Mouse (Mus musculus) hindbrain, embryonic 12.5 days (tissue): Measurements from ENCODE around the gene Sar1b. TPM values are rescaled to one million over a fixed set of nuclear protein-coding genes. Genes with fewer than 3 reads are reported as not detected.

ENCODE experiments used
- ATAC-seq: fragments of 200-750 bp; cut with Nextera tagmentation; 2 replicates; pipeline ENCODE4 v1.8.0; 2017; ENCODE audit warnings: moderate TSS enrichment; ENCODE audit not compliant: low FRiP score
- H3K27ac ChIP-seq: fragments of 300-500 bp; sonication (generic); 2 replicates; pipeline ENCODE4 v1.5.1; 2016; ENCODE audit warnings: mild to moderate bottlenecking
- H3K27me3 ChIP-seq: fragments of 300-500 bp; sonication (generic); 2 replicates; pipeline ENCODE4 v1.6.1; 2016; ENCODE audit warnings: mild to moderate bottlenecking
- H3K36me3 ChIP-seq: fragments of 300-500 bp; sonication (generic); 2 replicates; pipeline ENCODE4 v1.6.1; 2016; ENCODE audit warnings: mild to moderate bottlenecking
- H3K4me1 ChIP-seq: fragments of 300-500 bp; sonication (generic); 2 replicates; pipeline ENCODE4 v1.6.1; 2016
- H3K4me2 ChIP-seq: fragments of 300-500 bp; sonication (generic); replicated peaks from 2 replicates; pipeline ENCODE4 v1.6.1; 2016; ENCODE audit warnings: mild to moderate bottlenecking
- H3K4me3 ChIP-seq: fragments of 300-500 bp; sonication (generic); 2 replicates; pipeline ENCODE4 v1.5.1; 2016; ENCODE audit warnings: mild to moderate bottlenecking
- H3K9ac ChIP-seq: fragments of 300-500 bp; sonication (generic); 2 replicates; pipeline ENCODE4 v1.6.1; 2016; ENCODE audit warnings: mild to moderate bottlenecking, moderate library complexity
- H3K9me3 ChIP-seq: fragments of 300-500 bp; sonication (generic); replicated peaks from 2 replicates; pipeline ENCODE4 v1.6.1; 2016; ENCODE audit warnings: mild to moderate bottlenecking
- WGBS: fragments of 180-500 bp; shearing (Covaris S2); methylation state at CpG from one replicate; pipeline ENCODE4 v1.1.7; 2016; 5-methylcytosine and 5-hydroxymethylcytosine counted together
- polyA plus RNA-seq: library from polyadenylated mRNA; unstranded; fragments of >200 nt; fragmentation: Nextera tagmentation; extraction: Ambion mirVana; gene quantifications from 2 replicates; pipeline ENCODE4 v1.2.1, GENCODE M21; 2016

The Sar1b gene
- polyA plus RNA-seq, 1 experiment from 2014 or later = 126 TPM

GRCm38 (mm10) chr11:51819964-51820363, 56.5 kb downstream of the Sar1b start:
- ATAC-seq = no peak
- Histone ChIP-seq H3K9me3 (no peaks in the 10 kb centered on the region), H3K4me2 (no peak overlapping the region), H3K27me3 (no peaks in the 10 kb centered on the region), H3K36me3 (no peaks in the 10 kb centered on the region), H3K4me3 (no peak overlapping the region), H3K4me1 (peaks cover 11% of the 10 kb centered on the region), H3K27ac (no peak overlapping the region), H3K9ac (no peak overlapping the region)
- 68% methylated on average over 3 of the region's 3 CpGs for WGBS

DNA sequence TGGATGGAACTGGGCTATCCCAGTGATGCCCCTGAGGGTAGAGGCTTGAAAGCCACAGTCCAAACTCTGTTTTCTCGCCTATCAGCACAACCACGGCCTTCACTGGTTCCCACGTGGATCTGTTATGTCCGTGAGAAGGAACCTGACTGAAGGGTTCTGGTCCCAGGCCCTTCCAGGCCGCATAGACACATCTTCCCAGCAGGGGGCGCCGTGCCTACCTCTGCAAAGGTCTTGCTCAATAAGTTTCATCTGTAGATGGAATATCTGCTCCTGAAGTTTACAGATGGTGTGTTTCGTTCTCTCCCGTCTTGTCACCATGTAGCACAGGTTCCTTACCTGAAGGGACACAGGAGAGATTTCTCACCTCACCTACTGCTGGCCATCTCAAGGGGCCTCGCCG, 57.4 kb downstream of the Sar1b start:
- no peaks in the 10 kb centered on the region for H3K27me3 ChIP-seq
- H3K9ac ChIP-seq = no peak overlapping the region
- no peaks in the 10 kb centered on the region for H3K9me3 ChIP-seq
- H3K27ac ChIP-seq = no peak overlapping the region
- no peak overlapping the region for H3K4me2 ChIP-seq
- no peak overlapping the region for H3K4me3 ChIP-seq
- H3K36me3 ChIP-seq = no peaks in the 10 kb centered on the region
- H3K4me1 ChIP-seq = peaks cover 11% of the 10 kb centered on the region
- WGBS = 48% methylated on average over 11 of the region's 11 CpGs
- no peak for ATAC-seq

- H3K9me3 ChIP-seq = no peaks in the 10 kb centered on the region
- H3K27ac ChIP-seq = no peak overlapping the region
- H3K4me3 ChIP-seq = no peak overlapping the region
- no peaks in the 10 kb centered on the region for H3K36me3 ChIP-seq
- ATAC-seq = no peak
- H3K4me2 ChIP-seq = no peak overlapping the region
- peaks cover 11% of the 10 kb centered on the region for H3K4me1 ChIP-seq
- peak overlapping the region; percentile 27; the same call in 1 of the 2 replicates for H3K9ac ChIP-seq
- H3K27me3 ChIP-seq = no peaks in the 10 kb centered on the region
- 29% methylated on average over 4 of the region's 4 CpGs for WGBS
Measured at GRCm38 (mm10) chr11:51822736-51823135, 59.2 kb downstream of the Sar1b start.

- Histone ChIP-seq H3K4me1 (peaks cover 11% of the 10 kb centered on the region), H3K9me3 (no peaks in the 10 kb centered on the region), H3K27ac (no peak overlapping the region), H3K4me3 (no peak overlapping the region), H3K9ac (no peak overlapping the region), H3K4me2 (no peak overlapping the region), H3K36me3 (no peaks in the 10 kb centered on the region), H3K27me3 (no peaks in the 10 kb centered on the region)
- no peak for ATAC-seq
- WGBS = 49% methylated on average over 11 of the region's 11 CpGs
Measured at GRCm38 (mm10) chr11:51823271-51823670, 59.8 kb downstream of the Sar1b start.

DNA sequence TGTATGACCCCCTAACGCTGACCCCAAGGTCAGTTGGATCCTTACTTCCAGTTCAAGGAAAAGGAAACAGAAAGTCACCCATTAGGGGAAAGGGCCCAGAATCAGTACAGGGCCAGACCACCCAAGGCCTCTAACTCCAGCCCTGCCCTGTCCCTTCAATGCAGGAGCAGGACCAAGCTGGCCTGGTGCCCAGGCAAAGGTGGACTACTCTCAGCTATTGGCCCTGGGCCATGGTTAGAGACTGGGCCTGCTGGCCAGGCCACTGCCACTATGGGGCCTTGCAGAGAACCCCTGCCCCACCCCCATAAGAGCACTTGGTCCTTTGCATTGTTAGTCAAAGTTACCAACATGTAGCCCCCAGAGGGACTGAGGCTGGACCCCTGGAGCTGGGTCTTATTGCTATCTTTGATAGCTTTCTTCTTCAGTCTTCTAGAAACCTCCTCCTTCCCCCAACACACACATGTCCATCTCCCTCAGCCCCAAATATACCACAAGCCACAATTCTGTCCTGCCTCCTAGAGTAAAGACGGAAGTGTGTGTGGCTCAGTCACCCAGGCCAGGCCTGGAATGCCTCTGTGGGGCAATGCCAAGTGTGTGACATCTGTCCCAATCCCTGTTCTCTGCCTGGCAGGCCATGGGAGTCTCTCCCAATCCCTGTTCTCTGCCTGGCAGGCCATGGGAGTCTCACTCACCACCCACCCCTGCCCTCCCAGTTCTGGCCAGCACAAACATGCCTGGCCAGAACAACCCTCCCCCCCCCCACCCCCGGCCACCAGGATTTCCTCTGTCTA, 60.7 kb downstream of the Sar1b start:
- 90% methylated on average over 3 of the region's 3 CpGs for WGBS
- Histone ChIP-seq H3K27ac (no peak overlapping the region), H3K4me1 (peaks cover 11% of the 10 kb centered on the region), H3K4me3 (no peak overlapping the region), H3K9ac (no peak overlapping the region), H3K9me3 (no peaks in the 10 kb centered on the region), H3K36me3 (no peaks in the 10 kb centered on the region), H3K27me3 (no peaks in the 10 kb centered on the region), H3K4me2 (no peak overlapping the region)
- no peak for ATAC-seq

GRCm38 (mm10) chr11:51824867-51825424, 61.5 kb downstream of the Sar1b start:
- H3K4me1 ChIP-seq = peaks cover 11% of the 10 kb centered on the region
- H3K4me3 ChIP-seq = no peak overlapping the region
- H3K9me3 ChIP-seq = no peaks in the 10 kb centered on the region
- H3K27me3 ChIP-seq = no peaks in the 10 kb centered on the region
- H3K9ac ChIP-seq = no peak overlapping the region
- no peak for ATAC-seq
- H3K36me3 ChIP-seq = no peaks in the 10 kb centered on the region
- 90% methylated on average over 19 of the region's 19 CpGs for WGBS
- H3K27ac ChIP-seq = no peak overlapping the region
- H3K4me2 ChIP-seq = no peak overlapping the region

GRCm38 (mm10) chr11:51831962-51832909, 68.7 kb downstream of the Sar1b start:
- Histone ChIP-seq H3K27me3 (no peaks in the 10 kb centered on the region), H3K4me3 (no peak overlapping the region), H3K9me3 (no peaks in the 10 kb centered on the region), H3K4me2 (no peak overlapping the region), H3K36me3 (no peaks in the 10 kb centered on the region), H3K27ac (no peak overlapping the region), H3K4me1 (peaks cover 8% of the 10 kb centered on the region), H3K9ac (no peak overlapping the region)
- WGBS = 64% methylated on average over 4 of the region's 4 CpGs
- ATAC-seq = no peak

GRCm38 (mm10) chr11:51832992-51833391, 69.5 kb downstream of the Sar1b start:
- no peak for ATAC-seq
- Histone ChIP-seq H3K36me3 (no peaks in the 10 kb centered on the region), H3K4me1 (peaks cover 9% of the 10 kb centered on the region), H3K4me2 (no peak overlapping the region), H3K27me3 (no peaks in the 10 kb centered on the region), H3K9ac (no peak overlapping the region), H3K4me3 (no peak overlapping the region), H3K27ac (no peak overlapping the region), H3K9me3 (no peaks in the 10 kb centered on the region)
- WGBS = 71% methylated on average over 5 of the region's 5 CpGs

DNA sequence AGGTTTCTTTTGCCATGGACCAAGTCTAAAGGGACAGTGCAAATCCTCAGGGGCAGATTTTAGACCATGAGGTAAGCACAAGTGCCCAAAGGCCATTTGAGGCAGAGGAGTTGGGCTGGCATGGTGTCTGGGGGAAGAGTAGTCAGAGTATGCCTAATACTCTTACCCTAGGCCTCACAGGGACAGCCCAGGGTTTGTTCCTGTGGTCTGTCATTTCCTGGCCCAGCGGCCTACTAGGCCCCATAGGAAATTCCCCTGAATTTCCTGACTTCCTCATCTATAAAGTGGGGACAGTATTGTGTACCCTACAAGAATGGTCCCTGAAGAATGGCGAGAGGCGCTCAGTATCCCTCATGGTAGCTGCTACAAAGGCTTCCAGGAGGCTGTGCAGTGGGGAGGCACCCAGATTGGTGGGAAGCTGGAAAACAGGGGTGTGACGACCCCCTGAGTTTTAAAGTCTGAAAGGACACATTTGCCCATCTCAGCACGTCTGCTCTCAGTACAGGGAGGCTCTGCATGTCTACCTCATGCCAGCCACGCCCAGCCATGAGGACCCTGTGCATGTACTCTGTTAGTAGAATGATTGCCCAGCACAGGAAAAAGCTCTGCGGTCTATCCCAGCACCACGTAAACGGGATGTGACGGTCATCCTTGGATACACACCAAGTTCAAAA, 70.0 kb downstream of the Sar1b start:
- Histone ChIP-seq H3K4me1 (peaks cover 9% of the 10 kb centered on the region), H3K36me3 (no peaks in the 10 kb centered on the region), H3K4me3 (no peak overlapping the region), H3K9ac (no peak overlapping the region), H3K27ac (no peak overlapping the region), H3K4me2 (no peak overlapping the region), H3K27me3 (no peaks in the 10 kb centered on the region), H3K9me3 (no peaks in the 10 kb centered on the region)
- WGBS = 89% methylated on average over 10 of the region's 10 CpGs
- no peak for ATAC-seq

DNA sequence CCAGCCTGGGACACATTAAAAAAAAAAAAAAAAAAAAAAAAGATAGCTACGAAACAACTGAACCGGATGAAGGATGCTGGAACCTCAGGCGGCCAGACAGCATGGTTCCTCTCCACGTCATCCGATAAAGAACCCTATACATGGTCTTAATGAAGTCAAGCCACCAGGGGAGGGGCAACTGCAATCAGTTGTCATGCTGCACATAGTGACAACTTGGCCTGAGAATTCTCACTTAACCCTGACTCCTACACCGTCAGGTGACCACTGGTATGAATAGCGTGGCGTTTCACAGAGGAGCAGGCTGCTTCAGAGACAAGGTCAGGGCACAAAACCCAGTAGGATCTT, 70.6 kb downstream of the Sar1b start:
- Histone ChIP-seq H3K4me1 (peaks cover 9% of the 10 kb centered on the region), H3K4me2 (no peak overlapping the region), H3K27me3 (no peaks in the 10 kb centered on the region), H3K27ac (no peak overlapping the region), H3K9me3 (no peaks in the 10 kb centered on the region), H3K9ac (no peak overlapping the region), H3K4me3 (no peak overlapping the region), H3K36me3 (no peaks in the 10 kb centered on the region)
- 93% methylated on average over 8 of the region's 8 CpGs for WGBS
- no peak for ATAC-seq

DNA sequence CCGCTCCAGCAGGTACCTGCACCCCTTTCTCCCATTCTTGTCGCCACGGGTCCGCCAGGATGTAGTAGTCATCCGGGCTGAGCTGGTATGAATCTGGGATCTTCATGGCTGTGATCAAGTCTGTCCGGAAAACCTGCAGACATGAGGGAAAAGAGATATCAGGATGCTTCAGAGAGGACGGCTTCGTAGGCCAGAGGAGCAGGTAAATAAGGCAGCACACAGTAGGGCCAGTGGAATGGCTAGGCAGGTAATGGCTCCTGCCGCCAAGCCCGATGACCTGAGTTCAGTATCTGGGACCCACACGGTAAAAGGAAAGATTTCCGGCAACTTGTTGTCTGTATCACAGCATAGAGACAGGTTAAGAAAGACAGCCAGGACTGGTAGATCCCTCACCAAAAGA, 72.1 kb downstream of the Sar1b start:
- ATAC-seq = no peak
- WGBS = 93% methylated on average over 12 of the region's 12 CpGs
- Histone ChIP-seq H3K36me3 (no peaks in the 10 kb centered on the region), H3K9ac (no peak overlapping the region), H3K27me3 (no peaks in the 10 kb centered on the region), H3K27ac (no peak overlapping the region), H3K4me3 (no peak overlapping the region), H3K9me3 (no peaks in the 10 kb centered on the region), H3K4me1 (peaks cover 9% of the 10 kb centered on the region), H3K4me2 (no peak overlapping the region)

DNA sequence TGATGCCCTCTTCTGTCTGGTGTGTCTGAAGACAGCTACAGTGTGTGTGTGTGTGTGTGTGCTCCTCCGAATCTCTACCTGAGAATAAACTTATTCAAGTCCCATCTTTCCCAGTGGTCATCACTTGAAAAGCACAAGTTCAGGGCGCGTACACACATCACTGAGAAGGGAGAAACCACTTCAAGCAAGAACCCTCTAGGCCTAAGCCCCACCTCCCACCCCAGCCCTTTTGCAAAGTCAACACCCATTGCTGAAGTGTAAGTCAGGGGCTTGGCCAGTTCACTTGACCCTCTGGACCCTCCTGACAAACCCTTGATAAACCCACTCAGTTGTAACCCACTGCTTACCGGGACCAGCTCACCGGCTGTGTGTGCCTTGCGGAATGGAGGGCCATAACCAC, 73.0 kb downstream of the Sar1b start:
- no peak overlapping the region for H3K27ac ChIP-seq
- H3K4me2 ChIP-seq = no peak overlapping the region
- H3K9ac ChIP-seq = no peak overlapping the region
- WGBS = 90% methylated on average over 6 of the region's 6 CpGs
- H3K4me3 ChIP-seq = no peak overlapping the region
- no peaks in the 10 kb centered on the region for H3K27me3 ChIP-seq
- no peaks in the 10 kb centered on the region for H3K9me3 ChIP-seq
- peaks cover 9% of the 10 kb centered on the region for H3K4me1 ChIP-seq
- no peaks in the 10 kb centered on the region for H3K36me3 ChIP-seq
- no peak for ATAC-seq
